Mouse (Mus musculus) neural tube, embryonic 11.5 days (tissue): ENCODE results near the gene Tmem179. TPM values are rescaled to one million over a fixed set of nuclear protein-coding genes. Genes with fewer than 3 reads are reported as not detected.

Experiments
- ATAC-seq: fragments of 200-750 bp; cut with Nextera tagmentation; 2 replicates; pipeline ENCODE4 v1.8.0; 2017; ENCODE audit warnings: moderate number of reproducible peaks, mild to moderate bottlenecking, moderate TSS enrichment, moderate library complexity; ENCODE audit not compliant: insufficient read depth, low FRiP score, low TSS enrichment
- DNase-seq: peaks from one replicate; pipeline ENCODE4 v3.0.0-alpha.2; 2015; ENCODE audit warnings: low spot score
- H3K27ac ChIP-seq: fragments of 300-500 bp; sonication (generic); 2 replicates; pipeline ENCODE4 v1.5.1; 2014; ENCODE audit warnings: low read depth, mild to moderate bottlenecking, low read length
- H3K27me3 ChIP-seq: fragments of 300-500 bp; sonication (generic); 2 replicates; pipeline ENCODE4 v1.6.1; 2014; ENCODE audit warnings: mild to moderate bottlenecking, low read length, mixed read lengths; ENCODE audit not compliant: control insufficient read depth, insufficient read depth
- H3K36me3 ChIP-seq: fragments of 300-500 bp; sonication (generic); 2 replicates; pipeline ENCODE4 v1.6.1; 2014; ENCODE audit warnings: mild to moderate bottlenecking, low read length, moderate library complexity, mixed read lengths; ENCODE audit not compliant: control insufficient read depth, insufficient read depth
- H3K4me1 ChIP-seq: fragments of 300-500 bp; sonication (generic); 2 replicates; pipeline ENCODE4 v1.6.1; 2014; ENCODE audit warnings: low read length, mixed read lengths; ENCODE audit not compliant: control insufficient read depth, insufficient read depth
- H3K4me2 ChIP-seq: fragments of 300-500 bp; sonication (generic); 2 replicates; pipeline ENCODE4 v1.6.1; 2014; ENCODE audit warnings: low read depth, mild to moderate bottlenecking, moderate library complexity
- H3K4me3 ChIP-seq: fragments of 300-500 bp; sonication (generic); 2 replicates; pipeline ENCODE4 v1.5.1; 2014; ENCODE audit warnings: low read depth, low read length
- H3K9ac ChIP-seq: fragments of 300-500 bp; sonication (generic); 2 replicates; pipeline ENCODE4 v1.6.1; 2014; ENCODE audit warnings: mild to moderate bottlenecking, low read length
- H3K9me3 ChIP-seq: fragments of 300-500 bp; sonication (generic); 2 replicates; pipeline ENCODE4 v1.6.1; 2016; ENCODE audit warnings: low read length; ENCODE audit not compliant: control insufficient read depth
- WGBS: fragments of 180-500 bp; shearing (Covaris S2); extraction: QIAGEN DNeasy Blood & Tissue Kit; methylation state at CpG from one replicate; pipeline ENCODE4 v1.1.7; 2014; 5-methylcytosine and 5-hydroxymethylcytosine counted together
- polyA plus RNA-seq: library from polyadenylated mRNA; unstranded; fragments of >200 nt; fragmentation: Nextera tagmentation; extraction: Ambion mirVana; gene quantifications from 2 replicates; pipeline ENCODE4 v1.2.1, GENCODE M21; 2014

Gene Tmem179
- polyA plus RNA-seq, 1 experiment from 2014 or later, result 8.4 TPM

DNA sequence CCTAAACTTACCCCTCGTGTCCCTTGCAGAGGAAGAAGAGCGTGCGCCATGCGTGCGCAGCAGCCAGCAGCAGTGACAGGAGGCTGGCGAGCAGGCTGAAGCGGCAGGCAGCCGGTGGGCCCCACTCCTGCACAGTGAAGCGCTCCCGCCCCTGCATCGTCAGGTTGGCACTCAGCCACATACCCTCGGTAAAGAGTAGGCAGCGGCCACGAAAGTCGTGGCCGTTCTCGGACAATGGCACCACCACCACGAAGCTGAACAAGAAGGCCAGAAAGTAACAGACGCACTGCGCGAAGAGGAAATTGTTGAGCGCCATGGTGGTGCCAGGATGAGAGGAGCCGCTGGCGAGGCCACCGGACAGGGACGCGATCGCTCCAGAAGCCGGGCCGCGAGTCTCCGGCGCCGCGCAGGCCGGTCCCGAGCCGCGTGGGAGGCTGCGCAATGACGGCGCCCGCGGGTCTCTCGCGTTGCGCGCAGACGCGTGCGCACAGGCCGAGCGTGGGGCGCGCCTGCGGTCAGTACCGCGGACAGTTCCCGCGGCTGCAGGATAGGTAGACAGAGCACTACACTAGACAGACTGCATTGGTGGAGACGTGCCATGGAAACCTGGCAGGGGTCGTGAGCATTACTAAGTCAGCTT lies 5.7 kb downstream of the Tmem179 start:
- Histone ChIP-seq H3K36me3 (no peaks in the 10 kb centered on the region), H3K4me1 (peaks cover 7% of the 10 kb centered on the region; the same call in 1 of the 2 replicates), H3K27ac (peak overlapping the region; percentile 53), H3K9ac (peak overlapping the region; percentile 31), H3K4me3 (peak overlapping the region; percentile 28), H3K9me3 (no peaks in the 10 kb centered on the region), H3K4me2 (peak overlapping the region; percentile 45), H3K27me3 (peaks cover 22% of the 10 kb centered on the region)
- DNase-seq (peak; percentile 72), ATAC-seq (peak; percentile 45)
- WGBS, result 3% methylated on average over 62 of the region's 62 CpGs

GRCm38 (mm10) chr12:112510365-112510732 lies 6.2 kb downstream of the Tmem179 start:
- peak overlapping the region; percentile 28; the same call in 1 of the 2 replicates for H3K4me3 ChIP-seq
- ATAC-seq (0 out of 2 replicates have a peak, but pooled peaks have one; percentile 6), DNase-seq (peak; percentile 50)
- H3K27ac ChIP-seq, result no peak overlapping the region
- H3K27me3 ChIP-seq, result peaks cover 22% of the 10 kb centered on the region
- peak overlapping the region; percentile 31; the same call in 1 of the 2 replicates for H3K9ac ChIP-seq
- H3K36me3 ChIP-seq, result no peaks in the 10 kb centered on the region
- H3K4me2 ChIP-seq, result peak overlapping the region; percentile 45
- 27% methylated on average over 7 of the region's 7 CpGs for WGBS
- peaks cover 7% of the 10 kb centered on the region; the same call in 1 of the 2 replicates for H3K4me1 ChIP-seq
- no peaks in the 10 kb centered on the region for H3K9me3 ChIP-seq

DNA sequence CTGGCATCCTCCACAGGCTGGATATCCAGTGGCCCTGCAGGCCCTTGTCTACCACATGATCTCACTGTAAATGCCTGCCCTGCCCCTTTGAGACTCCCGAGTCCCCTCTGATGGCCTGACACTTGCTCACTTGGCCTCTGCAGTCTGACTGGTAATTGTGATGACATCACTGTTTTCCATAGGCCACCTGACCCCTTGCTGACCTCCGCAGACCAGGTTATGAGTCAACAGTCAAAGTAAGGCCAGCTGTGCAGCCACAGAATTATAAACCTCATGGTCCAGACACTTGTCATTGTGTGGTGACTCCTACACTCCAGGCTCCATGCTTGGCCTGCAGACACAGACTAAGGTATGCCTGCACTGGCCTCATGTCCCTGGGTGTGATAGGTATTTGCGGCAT lies 8.6 kb downstream of the Tmem179 start:
- Histone ChIP-seq H3K4me1 (peaks cover 7% of the 10 kb centered on the region; the same call in 1 of the 2 replicates), H3K36me3 (no peaks in the 10 kb centered on the region), H3K27me3 (peaks cover 22% of the 10 kb centered on the region), H3K27ac (no peak overlapping the region), H3K9me3 (no peaks in the 10 kb centered on the region), H3K4me2 (no peak overlapping the region), H3K9ac (no peak overlapping the region), H3K4me3 (no peak overlapping the region)
- 83% methylated on average over 3 of the region's 3 CpGs for WGBS
- no peak for ATAC-seq
- no peak for DNase-seq

DNA sequence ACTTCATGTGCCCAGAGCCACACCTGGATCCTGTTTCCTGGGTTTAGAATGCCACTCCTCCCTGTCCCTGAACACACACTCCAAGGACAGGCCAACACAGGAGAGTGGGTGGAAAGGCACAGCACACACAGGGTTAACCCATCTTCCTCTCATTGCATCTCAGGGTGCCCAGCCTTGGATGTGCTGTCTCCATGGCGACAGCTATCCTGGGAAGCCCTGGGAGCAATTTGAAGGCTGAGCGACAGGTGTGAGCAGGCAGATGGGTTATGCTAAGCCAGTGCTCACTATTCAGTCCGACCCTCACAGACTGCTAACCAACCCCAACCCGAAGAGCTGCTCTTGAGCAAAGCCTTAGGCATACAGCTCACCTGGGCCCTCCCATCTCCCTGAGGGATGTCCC lies 9.3 kb downstream of the Tmem179 start:
- peaks cover 7% of the 10 kb centered on the region; the same call in 1 of the 2 replicates for H3K4me1 ChIP-seq
- 34% methylated on average over 4 of the region's 4 CpGs for WGBS

DNA sequence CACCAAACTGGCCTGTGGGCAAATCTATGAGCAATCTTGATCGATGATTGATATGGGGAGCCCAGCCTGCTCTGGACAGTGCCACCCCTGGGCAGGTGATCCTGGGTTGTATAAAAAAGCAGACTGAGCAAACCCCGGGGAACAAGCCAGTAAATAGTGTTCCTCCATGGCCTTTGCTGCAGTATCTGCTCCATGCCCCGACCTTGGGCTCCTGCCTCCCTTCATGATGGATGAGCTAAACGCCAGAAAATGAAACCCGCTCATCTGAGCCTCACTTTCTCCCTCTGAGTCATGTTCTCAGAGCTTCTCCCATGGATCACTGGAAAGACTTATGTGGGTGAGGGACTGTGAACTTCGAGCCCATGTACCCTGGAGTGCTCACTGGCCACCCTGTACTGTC lies 10.3 kb downstream of the Tmem179 start:
- ATAC-seq (no peak), DNase-seq (no peak)
- Histone ChIP-seq H3K4me3 (no peak overlapping the region), H3K4me1 (peaks cover 10% of the 10 kb centered on the region; the same call in 1 of the 2 replicates), H3K27me3 (peaks cover 15% of the 10 kb centered on the region), H3K4me2 (no peak overlapping the region), H3K36me3 (no peaks in the 10 kb centered on the region), H3K27ac (no peak overlapping the region), H3K9ac (no peak overlapping the region), H3K9me3 (no peaks in the 10 kb centered on the region)
- WGBS, result 77% methylated on average over 6 of the region's 6 CpGs

More for the DNA sequence above, 9.3 kb downstream of the Tmem179 start:
- no peak overlapping the region for H3K4me2 ChIP-seq
- peak; percentile 46 for DNase-seq
- ATAC-seq, result 0 out of 2 replicates have a peak, but pooled peaks have one; percentile 39
- no peaks in the 10 kb centered on the region for H3K36me3 ChIP-seq
- H3K27me3 ChIP-seq, result peaks cover 22% of the 10 kb centered on the region
- no peak overlapping the region for H3K9ac ChIP-seq
- no peaks in the 10 kb centered on the region for H3K9me3 ChIP-seq
- no peak overlapping the region for H3K27ac ChIP-seq
- H3K4me3 ChIP-seq, result no peak overlapping the region

DNA sequence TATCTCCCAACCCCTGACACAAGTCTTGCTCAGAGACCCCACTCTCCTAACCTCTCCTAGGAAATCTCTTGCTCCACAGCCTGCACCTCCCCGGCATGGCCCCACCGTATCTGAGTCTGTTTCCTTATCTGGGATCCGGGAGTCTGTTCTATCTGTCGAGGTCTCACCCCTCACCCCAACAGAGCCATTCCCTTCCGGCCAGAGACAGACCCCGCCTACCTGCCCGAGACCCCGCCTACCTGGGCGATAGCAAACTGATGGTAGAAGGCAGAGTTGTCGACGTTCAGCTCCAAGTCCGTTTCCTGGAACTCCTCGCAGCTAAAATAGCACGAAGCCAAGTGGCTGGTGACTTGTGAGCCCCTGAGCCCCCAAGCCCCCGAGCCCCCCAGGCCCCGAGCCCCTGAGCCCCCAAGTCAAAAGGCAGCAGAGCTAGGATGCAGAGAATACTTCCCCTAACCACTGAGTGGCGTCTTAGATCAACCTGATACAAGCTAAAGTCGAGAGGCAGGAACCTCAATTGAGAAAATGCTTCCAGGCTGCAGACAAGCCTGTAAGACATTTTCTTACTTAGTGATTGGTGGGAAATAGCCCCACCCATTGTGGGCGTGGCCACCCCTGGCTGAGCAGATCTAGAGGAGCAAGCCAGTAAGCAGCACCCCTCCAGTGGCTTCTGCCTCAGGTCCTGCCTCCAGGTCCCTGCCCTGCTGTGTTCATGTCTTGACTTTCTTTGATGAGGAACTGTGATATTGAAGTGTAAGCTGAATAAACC lies 13.4 kb downstream of the Tmem179 start:
- H3K4me2 ChIP-seq, result no peak overlapping the region
- H3K4me3 ChIP-seq, result no peak overlapping the region
- no peaks in the 10 kb centered on the region for H3K27me3 ChIP-seq
- DNase-seq (no peak), ATAC-seq (no peak)
- H3K36me3 ChIP-seq, result no peaks in the 10 kb centered on the region
- no peak overlapping the region for H3K27ac ChIP-seq
- WGBS, result 41% methylated on average over 19 of the region's 19 CpGs
- H3K9me3 ChIP-seq, result no peaks in the 10 kb centered on the region
- H3K4me1 ChIP-seq, result peaks cover 3% of the 10 kb centered on the region; the same call in 1 of the 2 replicates
- H3K9ac ChIP-seq, result no peak overlapping the region

DNA sequence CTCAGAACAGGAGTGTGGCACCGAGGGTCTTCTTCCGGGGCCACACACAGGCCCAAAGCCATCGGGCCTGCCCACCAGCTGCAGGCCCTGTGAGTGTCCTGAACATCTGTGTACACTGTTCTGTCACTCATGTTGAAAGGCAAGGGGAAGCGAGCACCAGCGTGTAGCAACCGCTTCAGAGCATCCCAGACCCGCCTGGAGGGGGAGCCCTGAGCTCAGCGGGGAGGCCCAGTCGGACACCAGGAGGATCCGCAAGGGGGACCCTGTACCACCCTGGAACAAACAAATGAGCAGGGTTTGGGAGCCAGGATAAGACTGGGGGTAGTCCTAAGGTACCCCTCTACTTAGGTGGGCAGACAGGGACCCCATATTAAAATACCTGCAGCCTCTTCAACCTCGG lies 17.9 kb downstream of the Tmem179 start:
- DNase-seq (peak; percentile 40), ATAC-seq (no peak)
- Histone ChIP-seq H3K4me3 (no peak overlapping the region), H3K4me2 (no peak overlapping the region), H3K9me3 (no peaks in the 10 kb centered on the region), H3K9ac (no peak overlapping the region), H3K36me3 (no peaks in the 10 kb centered on the region), H3K4me1 (0 out of 2 replicates have a peak, but pooled peaks cover 3% of the 10 kb centered on the region), H3K27ac (no peak overlapping the region), H3K27me3 (no peaks in the 10 kb centered on the region)
- 43% methylated on average over 11 of the region's 11 CpGs for WGBS

GRCm38 (mm10) chr12:112497731-112498130 lies 18.8 kb downstream of the Tmem179 start:
- no peak overlapping the region for H3K27ac ChIP-seq
- 0 out of 2 replicates have a peak, but pooled peaks cover 3% of the 10 kb centered on the region for H3K4me1 ChIP-seq
- no peak overlapping the region for H3K4me2 ChIP-seq
- no peaks in the 10 kb centered on the region for H3K36me3 ChIP-seq
- no peak for DNase-seq
- H3K9ac ChIP-seq, result no peak overlapping the region
- ATAC-seq, result no peak
- WGBS, result 80% methylated on average over 8 of the region's 8 CpGs
- no peaks in the 10 kb centered on the region for H3K9me3 ChIP-seq
- no peaks in the 10 kb centered on the region for H3K27me3 ChIP-seq
- no peak overlapping the region for H3K4me3 ChIP-seq
